Mouse (Mus musculus) erythroblast, embryonic 14.5 days (primary cell): ENCODE measurements around the gene Ppia.

Source experiments
- GATA1 ChIP-seq: IDR thresholded peaks from 2 replicates; pipeline ENCODE4 v1.6.1; 2012; ENCODE audit warnings: low read length, inconsistent platforms, mixed read lengths
- TAL1 ChIP-seq: IDR thresholded peaks from 3 replicates; pipeline ENCODE4 v1.6.1; 2012; ENCODE audit warnings: low read length, inconsistent platforms, mixed read lengths

- TF ChIP-seq GATA1 = no peak
- TF ChIP-seq TAL1 = no peak
These were observed 49.4 kb upstream of the Ppia start for GRCm38 (mm10) chr11:6365885-6366284.
